Mouse (Mus musculus): ENCODE measurements around the gene Lcat. TPM values are rescaled to one million over a fixed set of nuclear protein-coding genes. Genes with fewer than 3 reads are reported as not detected.
A peak's percentile ranks its signal among the peaks of the same experiment; 100 is the strongest.

Lcat gene
- total and polyA plus RNA-seq, 3 experiments = 1.1 to 2.5 TPM; not detected in 1

- DNase-seq (ENCODE audit: low read depth, low spot score) = no peak
- Histone ChIP-seq H3K79me2 (ENCODE audit: control insufficient read depth, insufficient read depth, low read length, poor library complexity) (no peaks in the 10 kb centered on the region; the same call in none of the 2 replicates), H3K27me3 (ENCODE audit: control insufficient read depth in 1 of 2, insufficient read depth in 2 of 2, low read length in 2 of 2) (no peaks in the 10 kb centered on the region), H3K36me3 (ENCODE audit: control insufficient read depth in 1 of 2, insufficient read depth in 2 of 2, low read length in 2 of 2) (peaks cover 0 to 7% of the 10 kb centered on the region in 2 experiments; a peak in 1 of 4 replicates), H3K9me3 (replicated peaks; ENCODE audit: insufficient read depth, low read length) (no peaks in the 10 kb centered on the region), H3K4me1 (ENCODE audit: control insufficient read depth in 1 of 2, insufficient read depth in 2 of 2, low read length in 2 of 2) (peaks cover 4 to 14% of the 10 kb centered on the region in 2 experiments; a peak in 3 of 4 replicates), H3K9ac (ENCODE audit: control insufficient read depth, low read depth, low read length, poor library complexity, severe bottlenecking) (no peak overlapping the region), H3K27ac (ENCODE audit: control insufficient read depth, low read depth, low read length) (no peak overlapping the region), H3K4me3 (ENCODE audit: control insufficient read depth in 1 of 2, insufficient read depth in 1 of 2, low read depth in 2 of 2, low read length in 2 of 2) (no peak overlapping the region)
- TF ChIP-seq USF1 (IDR thresholded peaks at IDR 0.05; ENCODE audit: low read depth, low read length) = no peak
- no peak for TF ChIP-seq SIN3A (IDR thresholded peaks at IDR 0.05; ENCODE audit: low read length)
- TF ChIP-seq ELF1 (IDR thresholded peaks at IDR 0.05; ENCODE audit: low read depth, low read length) = no peak
- no peak for TF ChIP-seq HCFC1 (IDR thresholded peaks at IDR 0.05; ENCODE audit: low read depth, low read length)
- TF ChIP-seq POLR2A (IDR thresholded peaks at IDR 0.05; ENCODE audit: control insufficient read depth in 1 of 2, insufficient read depth in 1 of 2, low read depth in 1 of 2, low read length in 2 of 2, poor library complexity in 1 of 2) = no peak
- no peak for TF ChIP-seq NELFE (IDR thresholded peaks at IDR 0.05; ENCODE audit: low read depth, low read length)
- TF ChIP-seq MYC (IDR thresholded peaks at IDR 0.05; ENCODE audit: low read depth, low read length) = no peak
- TF ChIP-seq SMC3 (IDR thresholded peaks at IDR 0.05; ENCODE audit: low read depth, low read length) = no peak
- TF ChIP-seq KAT2A (conservative IDR thresholded peaks at IDR 0.05; ENCODE audit: low read depth, low read length) = no peak
- no peak for TF ChIP-seq MAX (IDR thresholded peaks at IDR 0.05; ENCODE audit: low read length)
- TF ChIP-seq MAZ (IDR thresholded peaks at IDR 0.05; ENCODE audit: low read depth, low read length) = no peak
- no peak for TF ChIP-seq E2F4 (IDR thresholded peaks at IDR 0.05; ENCODE audit: borderline replicate concordance, low read depth, low read length)
- TF ChIP-seq USF2 (IDR thresholded peaks at IDR 0.05; ENCODE audit: borderline replicate concordance in 1 of 2, insufficient read depth in 1 of 2, low read depth in 1 of 2, low read length in 2 of 2) = no peak
Observed at GRCm38 (mm10) chr8:105931271-105931670, 11.9 kb downstream of the Lcat start.

GRCm38 (mm10) chr8:105930602-105931001 lies 12.6 kb downstream of the Lcat start:
- H3K9ac ChIP-seq (ENCODE audit: control insufficient read depth, low read depth, low read length, poor library complexity, severe bottlenecking) = no peak overlapping the region
- no peak overlapping the region for H3K27ac ChIP-seq (ENCODE audit: control insufficient read depth, low read depth, low read length)
- H3K36me3 ChIP-seq (ENCODE audit: control insufficient read depth in 1 of 2, insufficient read depth in 2 of 2, low read length in 2 of 2) = peaks cover 0 to 7% of the 10 kb centered on the region in 2 experiments; a peak in 1 of 4 replicates
- H3K27me3 ChIP-seq (ENCODE audit: control insufficient read depth in 1 of 2, insufficient read depth in 2 of 2, low read length in 2 of 2) = no peaks in the 10 kb centered on the region
- H3K4me3 ChIP-seq (ENCODE audit: control insufficient read depth in 1 of 2, insufficient read depth in 1 of 2, low read depth in 2 of 2, low read length in 2 of 2) = no peak overlapping the region
- H3K79me2 ChIP-seq (ENCODE audit: control insufficient read depth, insufficient read depth, low read length, poor library complexity) = no peaks in the 10 kb centered on the region; the same call in 1 of the 2 replicates
- DNase-seq (ENCODE audit: low read depth, low spot score) = peak; percentile 78
- peaks cover 3 to 8% of the 10 kb centered on the region in 2 experiments; a peak in 3 of 4 replicates for H3K4me1 ChIP-seq (ENCODE audit: control insufficient read depth in 1 of 2, insufficient read depth in 2 of 2, low read length in 2 of 2)
- peak; percentile 96 for TF ChIP-seq SMC3 (IDR thresholded peaks at IDR 0.05; ENCODE audit: low read depth, low read length)
- peak; percentile 94 to 96 (median 95) for TF ChIP-seq CTCF (IDR thresholded peaks at IDR 0.05 in 2 of 3, conservative IDR thresholded peaks at IDR 0.05 in 1 of 3; ENCODE audit: control insufficient read depth in 1 of 3, insufficient read depth in 1 of 3, low read depth in 2 of 3, low read length in 3 of 3, poor library complexity in 1 of 3, severe bottlenecking in 1 of 3)
- peak; percentile 85 for TF ChIP-seq ZC3H11A (IDR thresholded peaks at IDR 0.05; ENCODE audit: low read depth, low read length)
- no peak for TF ChIP-seq MXI1 (IDR thresholded peaks at IDR 0.05; ENCODE audit: low read depth, low read length)
- no peak for TF ChIP-seq TAL1 (IDR thresholded peaks at IDR 0.05; ENCODE audit: low read length)
- no peak for TF ChIP-seq ZKSCAN1 (IDR thresholded peaks at IDR 0.05; ENCODE audit: low read depth, low read length)
- TF ChIP-seq KAT2A (conservative IDR thresholded peaks at IDR 0.05; ENCODE audit: low read depth, low read length) = no peak
- TF ChIP-seq RAD21 (IDR thresholded peaks at IDR 0.05; ENCODE audit: low read depth, low read length) = peak; percentile 90
- TF ChIP-seq MAZ (IDR thresholded peaks at IDR 0.05; ENCODE audit: low read depth, low read length) = peak; percentile 91
- TF ChIP-seq NELFE (IDR thresholded peaks at IDR 0.05; ENCODE audit: low read depth, low read length) = no peak
- TF ChIP-seq ELF1 (IDR thresholded peaks at IDR 0.05; ENCODE audit: low read depth, low read length) = 0 out of 2 replicates have a peak, but pooled peaks have one; percentile 25
- 0 out of 2 replicates have a peak, but pooled peaks have one; percentile 49 for TF ChIP-seq HCFC1 (IDR thresholded peaks at IDR 0.05; ENCODE audit: low read depth, low read length)
- no peaks in the 10 kb centered on the region for H3K9me3 ChIP-seq (replicated peaks; ENCODE audit: insufficient read depth, low read length)
